10 mouse cellular contexts compared by ENCODE assay signal in the genomic region with DNA sequence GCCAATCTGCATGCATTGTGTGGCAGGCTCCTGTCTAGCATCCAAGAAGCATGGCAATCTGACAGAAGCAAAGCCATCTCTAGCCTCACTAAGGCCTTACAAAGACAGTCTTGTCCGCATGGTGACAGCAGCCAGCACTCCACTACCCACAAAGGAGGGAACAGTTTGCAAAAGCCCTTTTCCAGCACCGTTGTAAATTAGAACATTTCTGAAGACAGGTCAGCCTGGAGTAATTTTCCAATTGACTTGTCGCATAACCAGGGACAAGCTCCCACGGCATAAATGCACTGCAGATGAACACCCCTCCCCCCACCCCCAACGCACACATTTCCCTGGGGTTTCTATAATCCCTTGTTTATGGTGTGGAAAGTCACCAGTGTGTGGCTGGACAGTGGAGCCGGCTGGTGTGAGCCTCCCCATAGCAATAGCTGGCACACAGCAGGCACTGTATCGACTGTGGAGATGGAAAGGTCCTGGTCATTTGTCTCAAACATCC. TPM values are rescaled to one million over a fixed set of nuclear protein-coding genes. Genes with fewer than 3 reads are reported as not detected.
A peak's percentile ranks its signal among the peaks of the same experiment; 100 is the strongest.
DNase-seq lines count a peak whose midpoint lies in the region; ATAC-seq lines count a peak whose summit lies in the region.
"Had no signal": no experiment of that assay in that cellular context is flagged by ENCODE, and none has a peak within 500 bp of the region (broad histone marks: within the 10 kb centered on the region; RNA-seq: fewer than 3 reads in every experiment).

No protein-coding gene starts in this region.

- no peaks in the 10 kb centered on the region for H3K27me3 ChIP-seq in heart, embryonic 10.5 days (ENCODE audit: insufficient read depth, poor library complexity, severe bottlenecking)
- no peaks in the 10 kb centered on the region for H3K27me3 ChIP-seq in hindbrain, embryonic 10.5 days (ENCODE audit: insufficient read depth, poor library complexity, severe bottlenecking)

- H3K36me3 ChIP-seq in heart, embryonic 10.5 days, result no peaks in the 10 kb centered on the region
- no peaks in the 10 kb centered on the region for H3K36me3 ChIP-seq in hindbrain, embryonic 10.5 days

- no peaks in the 10 kb centered on the region for H3K4me1 ChIP-seq in heart, embryonic 10.5 days
- H3K4me1 ChIP-seq in hindbrain, embryonic 10.5 days (replicated peaks), result peaks cover 44% of the 10 kb centered on the region

- no peaks in the 10 kb centered on the region for H3K9me3 ChIP-seq in heart, embryonic 10.5 days
- H3K9me3 ChIP-seq in hindbrain, embryonic 10.5 days, result no peaks in the 10 kb centered on the region

- H3K4me3 ChIP-seq in heart, embryonic 10.5 days, result no peak overlapping the region
- no peak overlapping the region for H3K4me3 ChIP-seq in hindbrain, embryonic 10.5 days

- intact Hi-C loops in heart, postnatal 25 days (cut with DNase I), result no loop called here
- intact Hi-C loops in left cerebral cortex, postnatal 25 days (cut with DNase I), result loop anchor here (5.0 kb wide), 1 partner anchor 128 kb away; no protein-coding TSS in a partner anchor
- intact Hi-C loops in gastrocnemius, postnatal 36 days (cut with DNase I), result no loop called here

- DNase-seq in heart, embryonic 10.5 days (ENCODE audit: low spot score), result peak; percentile 51
- no peak for DNase-seq in heart, postnatal 25 days (ENCODE audit: low spot score)
- peak; percentile 38 for DNase-seq in hindbrain, embryonic 10.5 days (ENCODE audit: low spot score)
- DNase-seq in left cerebral cortex, postnatal 25 days (ENCODE audit: low spot score in 2 of 2), result peak; percentile 20 to 45
- peak; percentile 15 for DNase-seq in right cerebral cortex, postnatal 25 days
- DNase-seq in T-cell, adult 2 months (ENCODE audit: low spot score), result no peak
- DNase-seq in gastrocnemius, postnatal 36 days, result no peak

- 68% methylated on average over 7 of the region's 7 CpGs for WGBS in heart, embryonic 10.5 days
- 20% methylated on average over 7 of the region's 7 CpGs for WGBS in hindbrain, embryonic 10.5 days

- no peak overlapping the region for H3K27ac ChIP-seq in heart, embryonic 10.5 days
- H3K27ac ChIP-seq in hindbrain, embryonic 10.5 days, result peak overlapping the region; percentile 85

- ATAC-seq in erythroid progenitor cell, adult 5-6 weeks (replicated peaks; ENCODE audit: low FRiP score, poor library complexity, severe bottlenecking), result no peak

RNA-seq across cellular contexts. Expression of gene Nckap5, which starts 35.0 kb away (rescaled TPM):
- 2.2 and 2.3 TPM in 2 replicates for polyA plus RNA-seq in heart, embryonic 10.5 days (2016; fragmentation: Nextera tagmentation; extraction: Ambion mirVana)
- total RNA-seq in heart, postnatal 25 days (2021), result 10 to 100 TPM in 1 of 2 experiments, 1 to 10 TPM in 1; 8.5 to 12.7 TPM
- polyA plus RNA-seq in hindbrain, embryonic 10.5 days (2016; fragmentation: Nextera tagmentation; extraction: Ambion mirVana), result 20.8 and 28.9 TPM in 2 replicates
- 1 to 10 TPM; 5.6 to 7.2 TPM for total RNA-seq in left cerebral cortex, postnatal 25 days (2021)
- 1 to 10 TPM in 1 of 2 experiments, under 1 TPM in 1; 0.62 to 1.2 TPM for total RNA-seq in gastrocnemius, postnatal 36 days (2021)
- total RNA-seq in erythroid progenitor cell, adult 5-6 weeks (2015; ENCODE audit: low replicate concordance), result not detected in 2 replicates
- not detected in 2 replicates for total RNA-seq in erythroid progenitor cell, adult 5-6 weeks (2017; ENCODE audit: low replicate concordance)
- total RNA-seq: hematopoietic stem cell, adult 5-6 weeks; neutrophil, adult 5-6 weeks had no signal

Comparison
In these comparisons a context has a peak if more than half of its experiments do, and no peak if none do; other contexts are left out.
1. DNase-seq: peak in heart, embryonic 10.5 days (single experiment), hindbrain, embryonic 10.5 days (single experiment), left cerebral cortex, postnatal 25 days (2 of 2) and right cerebral cortex, postnatal 25 days (single experiment); none in heart, postnatal 25 days (single experiment), T-cell, adult 2 months (single experiment) and gastrocnemius, postnatal 36 days (0 of 2).